8 mouse cellular contexts compared by ENCODE assay signal in genomic region chr11:68386589-68387440, GRCm38 (mm10). TPM values are rescaled to one million over a fixed set of nuclear protein-coding genes. Genes with fewer than 3 reads are reported as not detected.
DNase-seq lines count a peak whose midpoint lies in the region; ATAC-seq lines count a peak whose summit lies in the region.

No protein-coding gene starts in this region.

- H3K4me1 ChIP-seq in embryonic facial prominence, embryonic 13.5 days: peaks cover 47% of the 10 kb centered on the region
- H3K4me1 ChIP-seq in heart, embryonic 14.5 days (ENCODE audit: control insufficient read depth in 2 of 2, insufficient read depth in 2 of 2, low read length in 2 of 2): peaks cover 25 to 37% of the 10 kb centered on the region in 2 experiments
- H3K4me1 ChIP-seq in kidney, embryonic 16.5 days (ENCODE audit: insufficient read depth, low read length): peaks cover 24% of the 10 kb centered on the region

- no peaks in the 10 kb centered on the region for H3K9me3 ChIP-seq in embryonic facial prominence, embryonic 13.5 days
- no peaks in the 10 kb centered on the region for H3K9me3 ChIP-seq in heart, embryonic 14.5 days (ENCODE audit: control insufficient read depth, low read length)
- H3K9me3 ChIP-seq in kidney, embryonic 16.5 days (ENCODE audit: low read length): no peaks in the 10 kb centered on the region

- peak overlapping the region; percentile 66 for H3K4me3 ChIP-seq in embryonic facial prominence, embryonic 13.5 days
- peak overlapping the region; percentile 75 to 77 for H3K4me3 ChIP-seq in heart, embryonic 14.5 days (ENCODE audit: control insufficient read depth in 1 of 2, insufficient read depth in 1 of 2, low read depth in 1 of 2, low read length in 2 of 2)
- H3K4me3 ChIP-seq in kidney, embryonic 16.5 days (ENCODE audit: low read length): peak overlapping the region; percentile 74

- peaks cover 94% of the 10 kb centered on the region for H3K27me3 ChIP-seq in embryonic facial prominence, embryonic 13.5 days
- H3K27me3 ChIP-seq in heart, embryonic 14.5 days (ENCODE audit: control insufficient read depth, insufficient read depth, low read length): peaks cover 58% of the 10 kb centered on the region
- H3K27me3 ChIP-seq in kidney, embryonic 16.5 days (ENCODE audit: insufficient read depth, low read length): peaks cover 78% of the 10 kb centered on the region

- no peaks in the 10 kb centered on the region for H3K36me3 ChIP-seq in embryonic facial prominence, embryonic 13.5 days
- H3K36me3 ChIP-seq in heart, embryonic 14.5 days (ENCODE audit: control insufficient read depth, insufficient read depth, low read length): no peaks in the 10 kb centered on the region
- no peaks in the 10 kb centered on the region for H3K36me3 ChIP-seq in kidney, embryonic 16.5 days (ENCODE audit: insufficient read depth, low read length)

- H3K4me2 ChIP-seq in embryonic facial prominence, embryonic 13.5 days: peak overlapping the region; percentile 95
- H3K4me2 ChIP-seq in heart, embryonic 14.5 days (ENCODE audit: low read length): peak overlapping the region; percentile 92
- peak overlapping the region; percentile 83 for H3K4me2 ChIP-seq in kidney, embryonic 16.5 days (replicated peaks; ENCODE audit: low read depth, low read length)

- peak; percentile 56; the same call in 1 of the 2 replicates for ATAC-seq in embryonic facial prominence, embryonic 13.5 days (ENCODE audit: insufficient number of reproducible peaks, insufficient read depth, low FRiP score, low TSS enrichment, low read depth)
- peak; percentile 60 for ATAC-seq in heart, embryonic 14.5 days (ENCODE audit: insufficient number of reproducible peaks, insufficient read depth, low FRiP score, low read depth)
- peak; percentile 64 for ATAC-seq in kidney, embryonic 16.5 days (ENCODE audit: low FRiP score, low TSS enrichment)

- H3K9ac ChIP-seq in embryonic facial prominence, embryonic 13.5 days: peak overlapping the region; percentile 77
- H3K9ac ChIP-seq in heart, embryonic 14.5 days (ENCODE audit: low read length): peak overlapping the region; percentile 88
- H3K9ac ChIP-seq in kidney, embryonic 16.5 days (replicated peaks; ENCODE audit: low read length): peak overlapping the region; percentile 76

- peak; percentile 13 to 34 for DNase-seq in spleen, postnatal 10 days (ENCODE audit: low spot score in 2 of 2)
- DNase-seq in spleen, postnatal 36 days (ENCODE audit: low spot score in 2 of 2): no peak
- DNase-seq in lung, postnatal 10 days: peak; percentile 79
- peak; percentile 81 for DNase-seq in retina, postnatal 1 day
- DNase-seq in frontal cortex, postnatal 25 days (ENCODE audit: low spot score in 2 of 2): no peak

- H3K27ac ChIP-seq in embryonic facial prominence, embryonic 13.5 days: peak overlapping the region; percentile 51
- peak overlapping the region; percentile 86 to 89 for H3K27ac ChIP-seq in heart, embryonic 14.5 days (replicated peaks in 1 of 2; ENCODE audit: control insufficient read depth in 1 of 2, insufficient read depth in 1 of 2, low read depth in 2 of 2, low read length in 2 of 2)
- peak overlapping the region; percentile 23 for H3K27ac ChIP-seq in kidney, embryonic 16.5 days (ENCODE audit: low read length)

- WGBS in embryonic facial prominence, embryonic 13.5 days: under 1% methylated on average over 79 of the region's 90 CpGs
- 1% methylated on average over 90 of the region's 90 CpGs for WGBS in heart, embryonic 14.5 days
- WGBS in kidney, embryonic 16.5 days: 2% methylated on average over 79 of the region's 90 CpGs

RNA-seq across cellular contexts. Expression of gene Ntn1, which starts 13.8 kb away (rescaled TPM):
- polyA plus RNA-seq in embryonic facial prominence, embryonic 13.5 days (2015; fragmentation: Nextera tagmentation; extraction: Ambion mirVana): 7.1 and 9.4 TPM in 2 replicates
- polyA plus RNA-seq in heart, embryonic 14.5 days (2014; fragmentation: Nextera tagmentation; extraction: Ambion mirVana): 10.6 and 11.5 TPM in 2 replicates
- polyA plus RNA-seq in kidney, embryonic 16.5 days (2015; fragmentation: Nextera tagmentation; extraction: Ambion mirVana): 13.6 and 15.4 TPM in 2 replicates

RNA-seq across cellular contexts. Expression of gene Pik3r5, which starts 45.1 kb away (rescaled TPM):
- 0.67 and 0.79 TPM in 2 replicates for polyA plus RNA-seq in embryonic facial prominence, embryonic 13.5 days (2015; fragmentation: Nextera tagmentation; extraction: Ambion mirVana)
- 0.65 and 1.0 TPM in 2 replicates for polyA plus RNA-seq in heart, embryonic 14.5 days (2014; fragmentation: Nextera tagmentation; extraction: Ambion mirVana)
- 0.27 and 0.77 TPM in 2 replicates for polyA plus RNA-seq in kidney, embryonic 16.5 days (2015; fragmentation: Nextera tagmentation; extraction: Ambion mirVana)

Comparison
In these comparisons a context has a peak if more than half of its experiments do, and no peak if none do; other contexts are left out.
1. DNase-seq: peak in spleen, postnatal 10 days (2 of 2), lung, postnatal 10 days (single experiment) and retina, postnatal 1 day (single experiment); none in spleen, postnatal 36 days (0 of 2) and frontal cortex, postnatal 25 days (0 of 2).
2. H3K27ac ChIP-seq: peak in every context shown above with its lines; median percentile 88 in heart, embryonic 14.5 days; 51 in embryonic facial prominence, embryonic 13.5 days; 23 in kidney, embryonic 16.5 days.
3. Peak in every context shown above with its lines, with median percentiles within 50 percentile points of each other: ATAC-seq, H3K4me2 ChIP-seq, H3K4me3 ChIP-seq and H3K9ac ChIP-seq.